Mouse (Mus musculus) midbrain, postnatal 0 days (tissue): Measurements from ENCODE around the gene Mon1b. TPM values are rescaled to one million over a fixed set of nuclear protein-coding genes. Genes with fewer than 3 reads are reported as not detected.

Experiments used
- ATAC-seq: fragments of 200-750 bp; cut with Nextera tagmentation; 2 replicates; pipeline ENCODE4 v1.8.0; 2017; ENCODE audit warnings: moderate number of reproducible peaks, mild to moderate bottlenecking, moderate TSS enrichment, moderate library complexity; ENCODE audit not compliant: low FRiP score
- DNase-seq: peaks from one replicate; pipeline ENCODE4 v3.0.0-alpha.2; 2015; ENCODE audit warnings: low spot score
- H3K27ac ChIP-seq: fragments of 300-500 bp; sonication (generic); 2 replicates; pipeline ENCODE4 v1.5.1; 2014; ENCODE audit warnings: low read depth, mild to moderate bottlenecking, low read length, mixed read lengths
- H3K27me3 ChIP-seq: fragments of 300-500 bp; sonication (generic); 2 replicates; pipeline ENCODE4 v1.6.1; 2014; ENCODE audit warnings: low read length, control low read depth, mixed read lengths; ENCODE audit not compliant: insufficient read depth
- H3K36me3 ChIP-seq: fragments of 300-500 bp; sonication (generic); 2 replicates; pipeline ENCODE4 v1.6.1; 2014; ENCODE audit warnings: low read length, control low read depth, mixed read lengths; ENCODE audit not compliant: insufficient read depth
- H3K4me1 ChIP-seq: fragments of 300-500 bp; sonication (generic); 2 replicates; pipeline ENCODE4 v1.6.1; 2014; ENCODE audit warnings: mild to moderate bottlenecking, control low read depth, antibody characterized with exemption, low read length, mixed read lengths; ENCODE audit not compliant: insufficient read depth
- H3K4me2 ChIP-seq: fragments of 300-500 bp; sonication (generic); 2 replicates; pipeline ENCODE4 v1.6.1; 2014; ENCODE audit warnings: low read depth, mild to moderate bottlenecking, low read length, mixed read lengths; ENCODE audit not compliant: poor library complexity, severe bottlenecking
- H3K4me3 ChIP-seq: fragments of 300-500 bp; sonication (generic); 2 replicates; pipeline ENCODE4 v1.5.1; 2014; ENCODE audit warnings: low read depth, mild to moderate bottlenecking, low read length, moderate library complexity
- H3K9ac ChIP-seq: fragments of 300-500 bp; sonication (generic); replicated peaks from 2 replicates; pipeline ENCODE4 v1.6.1; 2014; ENCODE audit warnings: mild to moderate bottlenecking, low read length, moderate library complexity, mixed read lengths; ENCODE audit not compliant: poor library complexity, severe bottlenecking
- H3K9me3 ChIP-seq: fragments of 300-500 bp; sonication (generic); 2 replicates; pipeline ENCODE4 v1.6.1; 2016; ENCODE audit warnings: low read length, control low read depth
- CTCF ChIP-seq: IDR thresholded peaks from 2 replicates; pipeline ENCODE4 v1.5.1; 2016; ENCODE audit warnings: antibody characterized with exemption, mild to moderate bottlenecking
- WGBS: fragments of 180-500 bp; shearing (Covaris S2); extraction: QIAGEN DNeasy Blood & Tissue Kit; methylation state at CpG from one replicate; pipeline ENCODE4 v1.1.7; 2014; 5-methylcytosine and 5-hydroxymethylcytosine counted together
- polyA plus RNA-seq: library from polyadenylated mRNA; unstranded; fragments of >200 nt; fragmentation: Nextera tagmentation; extraction: Ambion mirVana; gene quantifications from 2 replicates; pipeline ENCODE4 v1.2.1, GENCODE M21; 2015
- total RNA-seq: library from RNA; depleted of rRNA; stranded (reverse); fragments of >200 nt; gene quantifications from 2 replicates; pipeline ENCODE4 v1.2.3, GENCODE M21; 2014; rRNA removed

The Mon1b gene
- total and polyA plus RNA-seq, 2 experiments from 2014 or later = 9.6 to 26.8 TPM

DNA sequence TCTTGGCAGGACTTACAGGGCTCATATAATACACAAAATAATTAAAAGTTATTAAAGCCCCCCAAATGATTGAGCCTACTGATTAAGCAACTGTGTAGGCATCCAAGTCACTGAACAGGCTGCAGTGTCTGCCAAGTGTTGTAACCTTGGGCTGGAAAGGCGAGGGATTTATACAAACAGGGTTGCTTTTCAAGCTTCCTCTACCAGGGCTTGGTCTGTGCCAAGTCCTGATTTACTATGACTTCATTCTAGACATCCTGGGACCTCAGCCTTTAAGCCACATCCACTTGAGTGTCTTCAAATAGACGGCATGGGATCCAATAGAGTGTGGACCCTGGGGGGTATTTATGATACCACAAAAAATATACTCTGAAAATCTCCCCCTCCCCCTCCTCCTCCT lies 39.9 kb downstream of the Mon1b start:
- H3K4me2 ChIP-seq = no peak overlapping the region
- 71% methylated on average over 2 of the region's 2 CpGs for WGBS
- no peak for ATAC-seq

GRCm38 (mm10) chr8:113676811-113677210 lies 41.4 kb downstream of the Mon1b start:
- no peak for ATAC-seq
- no peak overlapping the region for H3K9ac ChIP-seq
- H3K9me3 ChIP-seq = no peaks in the 10 kb centered on the region
- H3K27me3 ChIP-seq = no peaks in the 10 kb centered on the region
- no peak overlapping the region for H3K27ac ChIP-seq
- H3K4me3 ChIP-seq = no peak overlapping the region
- DNase-seq = no peak
- no peaks in the 10 kb centered on the region for H3K4me1 ChIP-seq
- WGBS = 77% methylated on average over 1 of the region's 1 CpGs
- no peaks in the 10 kb centered on the region for H3K36me3 ChIP-seq
- no peak overlapping the region for H3K4me2 ChIP-seq
- no peak for TF ChIP-seq CTCF

More for the DNA sequence above, 39.9 kb downstream of the Mon1b start:
- Histone ChIP-seq H3K27ac (no peak overlapping the region), H3K9me3 (no peaks in the 10 kb centered on the region), H3K4me3 (no peak overlapping the region), H3K4me1 (no peaks in the 10 kb centered on the region), H3K9ac (no peak overlapping the region), H3K27me3 (no peaks in the 10 kb centered on the region), H3K36me3 (no peaks in the 10 kb centered on the region)
- TF ChIP-seq CTCF = no peak
- DNase-seq = no peak

GRCm38 (mm10) chr8:113679361-113679760 lies 44.0 kb downstream of the Mon1b start:
- ATAC-seq = no peak
- no peak for DNase-seq

GRCm38 (mm10) chr8:113687889-113688542 lies 52.6 kb downstream of the Mon1b start:
- Histone ChIP-seq H3K9ac (no peak overlapping the region), H3K4me3 (no peak overlapping the region), H3K27ac (no peak overlapping the region), H3K27me3 (no peaks in the 10 kb centered on the region), H3K4me2 (no peak overlapping the region), H3K4me1 (no peaks in the 10 kb centered on the region), H3K36me3 (no peaks in the 10 kb centered on the region), H3K9me3 (no peaks in the 10 kb centered on the region)
- ATAC-seq (no peak), DNase-seq (peak; percentile 75)
- no peak for TF ChIP-seq CTCF
- 76% methylated on average over 17 of the region's 17 CpGs for WGBS

More at GRCm38 (mm10) chr8:113679361-113679760, 44.0 kb downstream of the Mon1b start:
- Histone ChIP-seq H3K4me3 (no peak overlapping the region), H3K27me3 (no peaks in the 10 kb centered on the region), H3K4me1 (no peaks in the 10 kb centered on the region), H3K4me2 (no peak overlapping the region), H3K9ac (no peak overlapping the region), H3K36me3 (no peaks in the 10 kb centered on the region), H3K27ac (no peak overlapping the region), H3K9me3 (no peaks in the 10 kb centered on the region)
- TF ChIP-seq CTCF = no peak
- WGBS = 84% methylated on average over 3 of the region's 3 CpGs

GRCm38 (mm10) chr8:113688543-113688915 lies 53.1 kb downstream of the Mon1b start:
- H3K27ac ChIP-seq = no peak overlapping the region
- TF ChIP-seq CTCF = no peak
- H3K9me3 ChIP-seq = no peaks in the 10 kb centered on the region
- ATAC-seq (no peak), DNase-seq (no peak)
- no peak overlapping the region for H3K4me3 ChIP-seq
- H3K36me3 ChIP-seq = no peaks in the 10 kb centered on the region
- no peak overlapping the region for H3K4me2 ChIP-seq
- H3K9ac ChIP-seq = no peak overlapping the region
- WGBS = 92% methylated on average over 8 of the region's 8 CpGs
- no peaks in the 10 kb centered on the region for H3K4me1 ChIP-seq
- H3K27me3 ChIP-seq = no peaks in the 10 kb centered on the region

GRCm38 (mm10) chr8:113691622-113692343 lies 56.4 kb downstream of the Mon1b start:
- Histone ChIP-seq H3K36me3 (no peaks in the 10 kb centered on the region), H3K9ac (0 out of 2 replicates have a peak overlapping the region, but pooled peaks have one; percentile 4), H3K9me3 (no peaks in the 10 kb centered on the region), H3K4me2 (no peak overlapping the region), H3K4me3 (no peak overlapping the region), H3K27me3 (no peaks in the 10 kb centered on the region), H3K4me1 (no peaks in the 10 kb centered on the region), H3K27ac (peak overlapping the region; percentile 43; the same call in 1 of the 2 replicates)
- 59% methylated on average over 14 of the region's 14 CpGs for WGBS
- DNase-seq (peak; percentile 56), ATAC-seq (no peak; the same call in 1 of the 2 replicates)
- TF ChIP-seq CTCF = no peak

Other genes with a start within 250 kb of the Mon1b start
- not detected in 2 replicates for gene Syce1l, start 7.6 kb downstream of the Mon1b start, total RNA-seq
- gene Syce1l, start 7.6 kb downstream of the Mon1b start, polyA plus RNA-seq = 0.31 and 0.65 TPM in 2 replicates
- gene Adamts18, start 213.2 kb downstream of the Mon1b start, total RNA-seq = 4.9 and 5.9 TPM in 2 replicates
- gene Adamts18, start 213.2 kb downstream of the Mon1b start, polyA plus RNA-seq = 3.0 and 3.2 TPM in 2 replicates